Mouse (Mus musculus) cortical plate, adult 2 months (tissue): ENCODE results near the gene Ddt.

Source experiments
- CTCF ChIP-seq: fragments of 200-500 bp; IDR thresholded peaks from 2 replicates; pipeline ENCODE4 v1.5.1; 2011; ENCODE audit warnings: mild to moderate bottlenecking, control low read depth, low read length; ENCODE audit not compliant: insufficient read depth; ENCODE audit errors: extremely low read depth
- POLR2A ChIP-seq: fragments of 200-500 bp; IDR thresholded peaks from 2 replicates; pipeline ENCODE4 v1.6.1; 2011; ENCODE audit warnings: mild to moderate bottlenecking, low read length, control low read depth; ENCODE audit not compliant: insufficient read depth; ENCODE audit errors: extremely low read depth

- TF ChIP-seq CTCF (peak; percentile 24; the same call in 1 of the 2 replicates), POLR2A (peak; percentile 84; the same call in 1 of the 2 replicates)
Measured at GRCm38 (mm10) chr10:75772795-75773664, at the start of gene Ddt.
